Mouse (Mus musculus) myocyte (in vitro differentiated cells): ENCODE measurements at regions not wholly inside any gene's neighbourhood (a gene's known extent, or its start where the extent isn't known, plus 50 kb on each side); places are given as distances from the start of the nearest gene placed in this dataset.

Source experiments
- CEBPB ChIP-seq: IDR thresholded peaks from 2 replicates; pipeline ENCODE4 v1.6.1; 2011; ENCODE audit warnings: mild to moderate bottlenecking, moderate library complexity; ENCODE audit not compliant: poor library complexity, insufficient read depth, severe bottlenecking
- E2F4 ChIP-seq: IDR thresholded peaks from one replicate; pipeline ENCODE4 v1.6.1; 2011; ENCODE audit warnings: mild to moderate bottlenecking, control low read depth, moderate library complexity; ENCODE audit not compliant: insufficient read depth
- MAX ChIP-seq: IDR thresholded peaks from one replicate; pipeline ENCODE4 v1.6.1; 2011; ENCODE audit warnings: low read depth, mild to moderate bottlenecking, control low read depth
- MYOD1 ChIP-seq, 3 experiments: IDR thresholded peaks; one replicate each; pipeline ENCODE4 v1.6.1; 2011; ENCODE audit warnings: control low read depth in 2 of 3, low read depth in 2 of 3, mild to moderate bottlenecking in 2 of 3, moderate library complexity in 1 of 3; ENCODE audit not compliant: insufficient read length in 2 of 3, control insufficient read depth in 1 of 3
- MYOG ChIP-seq, 3 experiments: IDR thresholded peaks; one replicate each; pipeline ENCODE4 v1.6.1; 2011; ENCODE audit warnings: control low read depth in 2 of 3, low read depth in 2 of 3, mild to moderate bottlenecking in 2 of 3; ENCODE audit not compliant: insufficient read length in 2 of 3, control insufficient read depth in 1 of 3, insufficient read depth in 1 of 3
- POLR2A ChIP-seq: IDR thresholded peaks from one replicate; pipeline ENCODE4 v1.6.1; 2011; ENCODE audit warnings: low read depth, mild to moderate bottlenecking, control low read depth, moderate library complexity; ENCODE audit not compliant: insufficient read length
- POLR2AphosphoS2 ChIP-seq: IDR thresholded peaks from one replicate; pipeline ENCODE4 v1.6.1; 2011; ENCODE audit warnings: low read depth, control low read depth; ENCODE audit not compliant: insufficient read length
- REST ChIP-seq: IDR thresholded peaks from one replicate; pipeline ENCODE4 v1.6.1; 2011; ENCODE audit warnings: mild to moderate bottlenecking, control low read depth, moderate library complexity; ENCODE audit not compliant: insufficient read depth, insufficient read length
- SRF ChIP-seq: IDR thresholded peaks from one replicate; pipeline ENCODE4 v1.6.1; 2011; ENCODE audit warnings: low read depth; ENCODE audit not compliant: control insufficient read depth, insufficient read length
- TCF12 ChIP-seq: IDR thresholded peaks from one replicate; pipeline ENCODE4 v1.6.1; 2011; ENCODE audit warnings: mild to moderate bottlenecking, control low read depth; ENCODE audit not compliant: poor library complexity, insufficient read depth, severe bottlenecking
- USF1 ChIP-seq: IDR thresholded peaks from one replicate; pipeline ENCODE4 v1.6.1; 2011; ENCODE audit warnings: low read depth, mild to moderate bottlenecking, control low read depth, moderate library complexity

DNA sequence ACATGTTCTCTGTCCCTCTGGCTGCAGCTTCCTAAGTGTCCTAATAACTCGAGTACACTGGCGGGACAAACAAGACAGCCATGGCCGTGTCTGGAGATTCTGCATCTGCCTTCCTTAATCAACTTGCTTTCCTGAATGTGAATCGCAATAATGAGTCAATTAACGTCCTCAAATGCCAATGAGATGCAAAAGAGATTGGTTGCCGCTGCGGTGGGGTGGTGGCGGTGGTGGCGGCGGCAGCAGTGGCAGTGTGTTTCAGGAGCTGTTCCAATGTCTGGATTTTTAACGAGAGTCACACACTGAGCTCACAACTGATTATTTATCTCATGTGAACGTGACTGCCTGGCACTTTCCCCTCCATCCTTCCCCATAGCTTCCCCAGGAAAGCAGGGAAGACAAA, 197.6 kb upstream of the Gk2 start:
- TF ChIP-seq POLR2A: no peak
- TF ChIP-seq E2F4: no peak
- no peak for TF ChIP-seq USF1
- TF ChIP-seq TCF12: no peak
- no peak for TF ChIP-seq MAX
- TF ChIP-seq SRF: no peak
- no peak for TF ChIP-seq MYOD1 (IDR thresholded peaks at IDR 0.05; ENCODE audit: control insufficient read depth in 1 of 3, insufficient read length in 2 of 3, low read depth in 2 of 3)
- no peak for TF ChIP-seq POLR2AphosphoS2
- no peak for TF ChIP-seq CEBPB
- no peak for TF ChIP-seq MYOG (IDR thresholded peaks at IDR 0.05; ENCODE audit: control insufficient read depth in 1 of 3, insufficient read depth in 1 of 3, insufficient read length in 2 of 3, low read depth in 2 of 3)
- TF ChIP-seq REST: no peak
